Mouse (Mus musculus) liver, adult 2 months (tissue): ENCODE results near the gene Klhdc8a. TPM values are rescaled to one million over a fixed set of nuclear protein-coding genes. Genes with fewer than 3 reads are reported as not detected.
"Not testable (repeated sequence)": the region's sequence is repeated elsewhere in the genome, so short reads cannot be mapped to it uniquely, and the experiment has no call there.

ENCODE experiments used
- DNase-seq: peaks from one replicate; pipeline ENCODE4 v3.0.0-alpha.2; 2011; ENCODE audit warnings: low read depth, low spot score; ENCODE audit errors: extremely low read depth
- H3K27ac ChIP-seq: fragments of 200-500 bp; replicated peaks from 2 replicates; pipeline ENCODE4 v1.5.1; 2012; ENCODE audit warnings: low read depth, mild to moderate bottlenecking, control low read depth, inconsistent platforms, low read length; ENCODE audit not compliant: insufficient read depth
- H3K27me3 ChIP-seq: fragments of 200-500 bp; 2 replicates; pipeline ENCODE4 v1.6.1; 2012; ENCODE audit warnings: mild to moderate bottlenecking, moderate library complexity, low read length, inconsistent platforms; ENCODE audit not compliant: control insufficient read depth, insufficient read depth
- H3K36me3 ChIP-seq: fragments of 200-500 bp; 2 replicates; pipeline ENCODE4 v1.6.1; 2012; ENCODE audit warnings: low read length, inconsistent platforms; ENCODE audit not compliant: control insufficient read depth, insufficient read depth
- H3K4me1 ChIP-seq: fragments of 200-500 bp; 2 replicates; pipeline ENCODE4 v1.6.1; 2011; ENCODE audit warnings: low read length; ENCODE audit not compliant: control insufficient read depth, insufficient read depth
- H3K4me3 ChIP-seq: fragments of 200-500 bp; 2 replicates; pipeline ENCODE4 v1.5.1; 2011; ENCODE audit warnings: low read depth, mild to moderate bottlenecking, control low read depth, low read length, moderate library complexity; ENCODE audit not compliant: insufficient read depth
- H3K79me2 ChIP-seq: fragments of 200-500 bp; 2 replicates; pipeline ENCODE4 v1.6.1; 2012; ENCODE audit warnings: inconsistent platforms, mild to moderate bottlenecking, low read length, moderate library complexity; ENCODE audit not compliant: control insufficient read depth, insufficient read depth
- H3K9ac ChIP-seq: fragments of 200-500 bp; 2 replicates; pipeline ENCODE4 v1.6.1; 2012; ENCODE audit warnings: low read depth, mild to moderate bottlenecking, control low read depth, inconsistent platforms, low read length
- CTCF ChIP-seq: fragments of 200-500 bp; IDR thresholded peaks from 2 replicates; pipeline ENCODE4 v1.5.1; 2011; ENCODE audit warnings: low read depth, low read length, control low read depth
- POLR2A ChIP-seq: fragments of 200-500 bp; IDR thresholded peaks from 2 replicates; pipeline ENCODE4 v1.6.1; 2011; ENCODE audit warnings: low read length, control low read depth; ENCODE audit not compliant: insufficient read depth; ENCODE audit errors: extremely low read depth
- WGBS: fragments of 180-500 bp; shearing (Covaris S2); methylation state at CpG from one replicate; pipeline ENCODE4 v1.1.7; 2018; 5-methylcytosine and 5-hydroxymethylcytosine counted together
- polyA plus RNA-seq: library from polyadenylated mRNA; depleted of rRNA; stranded (reverse); fragments of >200 nt; gene quantifications from 2 replicates; pipeline ENCODE4 v1.2.3, GENCODE M21; 2012
- total RNA-seq: library from RNA; depleted of rRNA; stranded (reverse); fragments of >200 nt; gene quantifications from 2 replicates; pipeline ENCODE4 v1.2.3, GENCODE M21; 2014

Klhdc8a gene
- total and polyA plus RNA-seq, 2 experiments = 0.18 to 1.2 TPM

DNA sequence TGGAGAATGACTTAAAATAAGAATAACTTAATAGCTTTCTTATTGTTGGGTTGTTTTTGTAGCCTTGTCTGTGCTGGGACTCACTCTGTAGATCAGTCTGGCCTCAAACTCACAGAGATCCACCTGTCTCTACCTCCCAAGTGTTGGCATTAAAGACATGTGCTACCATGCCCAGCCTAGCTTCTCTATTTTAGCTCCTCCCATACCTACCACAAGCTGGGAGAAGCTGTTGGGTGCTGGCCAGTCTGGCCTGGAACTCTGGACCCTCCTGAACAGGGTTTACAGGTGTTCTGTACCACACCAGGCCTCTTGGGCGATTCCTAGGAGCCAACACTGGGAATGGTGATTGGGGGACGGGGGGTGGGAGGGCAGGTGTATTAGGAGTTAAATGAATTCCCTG is 44.8 kb downstream of the Klhdc8a start:
- no peak overlapping the region for H3K27ac ChIP-seq
- 84% methylated on average over 2 of the region's 2 CpGs for WGBS
- no peak overlapping the region for H3K4me3 ChIP-seq

DNA sequence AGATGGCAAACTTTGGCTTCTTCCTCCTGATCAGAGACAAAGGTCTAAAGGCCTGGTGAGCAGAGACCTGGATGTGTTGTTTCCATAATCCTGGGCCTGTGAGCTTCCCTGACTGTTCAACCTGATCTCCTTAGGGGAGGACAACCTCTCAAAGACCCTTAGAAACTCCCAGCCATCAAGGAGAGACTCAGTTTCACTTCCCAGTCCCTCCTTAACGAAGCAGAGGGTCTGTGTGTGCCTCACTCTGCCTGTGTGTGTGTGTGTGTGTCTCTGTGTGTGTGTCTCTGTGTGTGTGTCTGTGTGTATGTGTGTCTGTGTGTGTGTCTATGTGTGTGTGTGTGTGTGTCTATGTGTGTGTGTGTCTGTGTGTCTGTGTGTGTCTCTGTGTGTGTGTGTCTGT is 45.2 kb downstream of the Klhdc8a start:
- Histone ChIP-seq H3K79me2 (no peaks in the 10 kb centered on the region), H3K9ac (no peak overlapping the region), H3K4me3 (no peak overlapping the region), H3K27ac (no peak overlapping the region), H3K36me3 (no peaks in the 10 kb centered on the region), H3K27me3 (no peaks in the 10 kb centered on the region), H3K4me1 (peaks cover 12% of the 10 kb centered on the region)
- WGBS = 83% methylated on average over 1 of the region's 1 CpGs
- TF ChIP-seq CTCF (no peak), POLR2A (no peak)
- DNase-seq = no peak

More for the DNA sequence above, 44.8 kb downstream of the Klhdc8a start:
- no peaks in the 10 kb centered on the region for H3K27me3 ChIP-seq
- no peak for DNase-seq
- no peak for TF ChIP-seq POLR2A
- no peak for TF ChIP-seq CTCF
- H3K79me2 ChIP-seq = no peaks in the 10 kb centered on the region
- H3K4me1 ChIP-seq = peaks cover 17% of the 10 kb centered on the region
- H3K9ac ChIP-seq = no peak overlapping the region
- no peaks in the 10 kb centered on the region for H3K36me3 ChIP-seq

DNA sequence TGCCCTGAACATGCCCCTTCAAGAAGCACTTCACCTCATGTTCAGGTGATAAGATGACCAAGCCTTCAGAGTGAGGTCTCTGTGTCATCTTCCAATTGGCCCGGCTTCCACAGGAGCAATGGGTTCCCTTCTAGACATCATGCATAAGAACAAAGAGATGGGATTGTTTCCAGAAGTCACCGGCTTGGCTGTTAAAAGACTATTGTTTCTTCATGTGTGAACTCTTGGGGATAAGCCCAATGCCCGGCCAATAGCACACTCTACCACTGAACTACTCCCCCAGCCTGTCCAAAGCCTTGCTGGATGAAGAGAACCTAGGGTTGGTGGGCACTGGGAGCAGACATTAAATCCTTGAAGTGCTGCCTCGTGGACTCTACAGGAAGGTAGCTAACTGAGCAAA is 47.1 kb downstream of the Klhdc8a start:
- Histone ChIP-seq H3K79me2 (no peaks in the 10 kb centered on the region), H3K27ac (peak overlapping the region; percentile 61), H3K4me1 (peaks cover 8% of the 10 kb centered on the region), H3K9ac (no peak overlapping the region), H3K4me3 (no peak overlapping the region), H3K27me3 (no peaks in the 10 kb centered on the region), H3K36me3 (no peaks in the 10 kb centered on the region)
- TF ChIP-seq CTCF (no peak), POLR2A (no peak)
- 88% methylated on average over 4 of the region's 4 CpGs for WGBS
- no peak for DNase-seq

DNA sequence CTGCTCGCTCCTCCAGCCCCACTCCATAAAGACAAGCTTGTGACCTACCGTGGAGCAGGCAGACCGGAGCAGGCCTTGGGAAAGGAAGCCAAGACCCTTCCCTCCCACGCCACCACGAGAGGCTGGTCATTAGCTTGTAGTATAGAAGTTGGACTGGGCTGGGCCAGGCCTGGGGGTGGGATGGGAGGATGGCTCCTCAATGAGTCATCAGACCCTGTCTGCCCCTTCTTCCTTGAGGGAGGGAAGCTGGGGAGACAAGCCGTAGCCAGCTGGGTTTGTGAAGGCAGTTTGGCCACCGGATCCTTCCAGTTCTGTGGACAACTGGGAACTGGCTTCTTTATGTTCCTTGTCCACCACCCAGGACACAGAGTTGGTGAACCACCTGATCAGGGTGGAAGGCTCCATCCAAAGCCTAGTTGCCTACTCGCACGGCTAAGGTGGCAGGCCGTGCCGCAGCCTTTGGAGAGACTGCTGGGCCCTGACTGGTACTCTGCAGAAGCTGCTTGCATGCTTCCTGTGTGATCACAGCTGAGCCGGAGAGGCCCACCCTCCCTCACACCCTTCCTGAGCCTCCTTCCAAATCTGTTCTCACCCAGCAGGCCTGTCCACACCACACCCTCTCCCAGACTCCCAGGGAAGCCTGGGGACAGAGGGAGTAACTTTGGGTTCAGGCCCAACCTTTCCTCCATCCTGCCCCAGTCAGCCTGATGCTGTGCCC is 47.9 kb downstream of the Klhdc8a start:
- Histone ChIP-seq H3K27me3 (no peaks in the 10 kb centered on the region), H3K9ac (no peak overlapping the region; the same call in 1 of the 2 replicates), H3K4me1 (peaks cover 8% of the 10 kb centered on the region), H3K27ac (peak overlapping the region; percentile 61), H3K36me3 (no peaks in the 10 kb centered on the region), H3K4me3 (no peak overlapping the region), H3K79me2 (no peaks in the 10 kb centered on the region)
- 68% methylated on average over 12 of the region's 12 CpGs for WGBS
- TF ChIP-seq POLR2A (no peak), CTCF (no peak)
- DNase-seq = no peak

DNA sequence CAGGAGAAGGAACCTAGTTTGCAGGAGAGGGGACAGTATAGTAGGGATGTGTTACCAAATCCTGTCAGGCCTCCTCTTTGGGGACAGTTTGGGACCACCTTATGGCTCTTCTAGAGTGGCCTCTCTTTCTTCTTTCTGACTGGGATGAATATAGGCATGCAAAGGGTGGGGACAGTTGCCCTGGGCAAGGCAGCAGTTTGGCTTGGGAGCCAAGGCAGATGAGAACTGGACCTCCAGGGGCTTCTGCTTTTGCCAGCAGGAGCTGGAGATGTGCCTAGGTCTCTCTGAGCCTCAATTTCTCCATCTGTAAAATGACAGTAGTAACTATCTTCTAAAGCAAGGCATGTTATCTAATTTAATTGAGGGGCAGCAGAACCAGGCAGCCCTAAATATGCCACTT is 48.5 kb downstream of the Klhdc8a start:
- TF ChIP-seq CTCF = no peak
- no peak for TF ChIP-seq POLR2A
- no peak for DNase-seq
- Histone ChIP-seq H3K4me3 (no peak overlapping the region), H3K27ac (peak overlapping the region; percentile 61), H3K36me3 (no peaks in the 10 kb centered on the region), H3K9ac (no peak overlapping the region), H3K4me1 (peaks cover 8% of the 10 kb centered on the region), H3K27me3 (no peaks in the 10 kb centered on the region), H3K79me2 (no peaks in the 10 kb centered on the region)

DNA sequence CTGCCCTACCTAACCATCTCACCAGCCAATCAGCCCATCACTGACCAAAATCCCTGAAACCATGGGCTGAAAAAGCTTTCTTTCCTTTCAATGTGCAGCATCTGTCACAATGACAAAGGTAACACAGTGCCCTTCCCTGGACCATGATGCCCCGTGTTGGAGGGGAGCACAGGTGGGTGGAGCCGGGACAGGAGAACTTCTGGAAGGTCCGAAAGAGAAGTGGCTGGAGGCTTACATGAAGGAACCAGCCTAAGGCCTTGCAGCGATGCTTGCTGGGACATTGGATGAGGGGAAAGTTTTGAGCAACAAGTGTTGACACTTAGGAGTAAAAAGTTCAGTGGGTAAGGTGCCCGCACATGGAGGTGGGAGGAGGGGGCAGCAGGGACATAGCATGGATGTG is 50.0 kb downstream of the Klhdc8a start:
- Histone ChIP-seq H3K4me1 (no peaks in the 10 kb centered on the region; the same call in 1 of the 2 replicates), H3K79me2 (no peaks in the 10 kb centered on the region), H3K27me3 (no peaks in the 10 kb centered on the region), H3K36me3 (no peaks in the 10 kb centered on the region), H3K4me3 (no peak overlapping the region), H3K27ac (no peak overlapping the region), H3K9ac (no peak overlapping the region)
- no peak for TF ChIP-seq POLR2A
- TF ChIP-seq CTCF = no peak
- WGBS = 81% methylated on average over 5 of the region's 5 CpGs
- no peak for DNase-seq

DNA sequence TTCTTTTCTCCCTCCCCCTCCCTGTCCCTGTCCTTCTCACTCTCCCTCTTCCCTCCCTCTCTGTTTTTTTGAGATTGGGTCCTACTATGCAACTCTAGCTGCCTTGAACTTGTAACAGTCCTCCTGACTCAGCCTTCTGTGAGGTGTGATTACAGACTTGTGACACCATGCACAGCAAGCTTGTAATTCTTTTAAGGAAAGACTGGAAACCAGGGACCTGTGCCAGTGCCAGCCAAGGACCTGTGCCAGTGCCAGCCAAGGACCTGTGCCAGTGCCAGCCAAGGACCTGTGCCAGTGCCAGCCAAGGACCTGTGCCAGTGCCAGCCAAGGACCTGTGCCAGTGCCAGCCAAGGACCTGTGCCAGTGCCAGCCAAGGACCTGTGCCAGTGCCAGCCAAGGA is 50.6 kb downstream of the Klhdc8a start:
- H3K9ac ChIP-seq, H3K27ac ChIP-seq, H3K79me2 ChIP-seq, DNase-seq, H3K4me1 ChIP-seq, H3K4me3 ChIP-seq, H3K27me3 ChIP-seq, H3K36me3 ChIP-seq: not testable (repeated sequence)

DNA sequence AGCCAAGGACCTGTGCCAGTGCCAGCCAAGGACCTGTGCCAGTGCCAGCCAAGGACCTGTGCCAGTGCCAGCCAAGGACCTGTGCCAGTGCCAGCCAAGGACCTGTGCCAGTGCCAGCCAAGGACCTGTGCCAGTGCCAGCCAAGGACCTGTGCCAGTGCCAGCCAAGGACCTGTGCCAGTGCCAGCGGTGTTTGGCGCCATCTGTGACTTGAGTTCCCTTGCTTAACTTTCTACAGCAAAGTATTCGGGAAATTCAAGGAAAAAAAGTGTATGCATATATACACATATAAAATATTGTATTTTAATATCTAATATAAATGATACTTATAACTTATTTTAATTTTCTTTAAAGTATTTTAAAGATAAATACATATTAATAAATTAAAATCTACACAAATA is 51.2 kb downstream of the Klhdc8a start:
- H3K4me1 ChIP-seq, DNase-seq, H3K27me3 ChIP-seq, H3K9ac ChIP-seq, H3K27ac ChIP-seq, H3K79me2 ChIP-seq, H3K36me3 ChIP-seq, H3K4me3 ChIP-seq: not testable (repeated sequence)
- 48% methylated on average over 3 of the region's 3 CpGs for WGBS
